Mouse (Mus musculus) monocyte, adult 59 days (primary cell): ENCODE results near the gene Uck2. TPM values are rescaled to one million over a fixed set of nuclear protein-coding genes. Genes with fewer than 3 reads are reported as not detected.

Experiments used
- total RNA-seq, 2 experiments: library from RNA; stranded (reverse); gene quantifications; one replicate each; pipeline ENCODE4 v1.2.4; 2023

Uck2 gene
- 10 to 100 TPM; 14.4 to 17.3 TPM for total RNA-seq

GRCm38 (mm10) chr1:167285320-167285355 is at the start of gene Uck2:
Gene Uck2, minus strand, starts transcription at chr1:167285320.

DNA sequence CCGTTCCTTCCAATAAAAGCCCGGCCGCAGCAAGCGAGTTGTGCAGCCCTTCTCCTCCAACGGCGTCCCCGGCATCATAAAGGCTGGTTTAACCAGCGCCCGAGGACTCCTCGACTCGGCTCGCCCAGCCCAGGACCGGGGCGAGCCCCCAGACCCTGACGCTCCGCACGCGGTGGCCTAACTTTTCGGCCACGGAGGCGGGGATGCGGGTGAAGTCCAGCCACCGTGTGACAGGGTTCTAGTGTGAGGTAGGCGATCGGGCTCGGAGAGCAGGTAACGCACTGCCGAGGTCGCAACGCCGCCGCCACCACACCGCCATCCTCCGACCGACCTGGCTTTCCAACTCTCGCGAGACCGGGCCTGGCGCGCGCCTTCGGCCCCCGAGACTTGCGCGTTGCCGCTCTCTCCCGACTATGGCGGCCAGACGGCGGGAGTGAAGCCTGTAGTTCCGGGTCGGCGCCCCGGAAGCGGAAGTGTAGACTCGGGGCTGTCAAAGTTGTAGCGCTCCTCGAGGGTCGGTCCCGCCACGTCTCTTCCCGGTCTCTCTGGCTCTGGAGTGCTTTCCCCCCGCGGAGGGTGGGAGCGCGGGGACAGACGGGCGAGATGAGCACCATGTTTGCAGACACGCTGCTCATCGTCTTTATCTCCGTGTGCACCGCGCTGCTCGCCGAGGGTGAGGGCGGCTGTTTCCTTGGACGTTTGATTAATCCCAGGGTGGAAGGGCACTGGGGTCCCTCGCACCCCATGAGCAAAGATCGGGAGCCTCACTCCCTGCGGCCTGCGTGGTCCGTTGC is 23.3 kb upstream of the Uck2 start, which contains the start of gene Tmco1:
TSS of gene Tmco1 (plus strand) at position 118 of the 794 bp plus-strand sequence.

Other genes with a start within 250 kb of the Uck2 start
- 10 to 100 TPM; 54.9 to 58.6 TPM for gene Tmco1, start 23.1 kb upstream of the Uck2 start, total RNA-seq
- 10 to 100 TPM; 50.3 to 57.0 TPM for gene Aldh9a1, start 64.7 kb upstream of the Uck2 start, total RNA-seq
- 1 to 10 TPM; 4.2 to 5.2 TPM for gene Mgst3, start 108.5 kb upstream of the Uck2 start, total RNA-seq
- gene Lrrc52, start 181.5 kb upstream of the Uck2 start, total RNA-seq, result not detected